Mouse (Mus musculus) hematopoietic stem cell, adult 5-6 weeks (primary cell): ENCODE results near the gene Slc1a2. TPM values are rescaled to one million over a fixed set of nuclear protein-coding genes. Genes with fewer than 3 reads are reported as not detected.

Experiments used
- ATAC-seq, 2 experiments: fragments of 125-278 bp in 1 of 2; replicated peaks in 1 of 2; 2 replicates each; pipeline ENCODE4 v1.8.0; 2016 to 2017; ENCODE audit warnings: inconsistent platforms in 2 of 2, mild to moderate bottlenecking in 2 of 2, moderate number of reproducible peaks in 2 of 2, low read depth in 1 of 2, moderate TSS enrichment in 1 of 2; ENCODE audit not compliant: low FRiP score in 2 of 2, poor library complexity in 2 of 2, severe bottlenecking in 2 of 2, insufficient read depth in 1 of 2, low TSS enrichment in 1 of 2
- total RNA-seq: library from RNA; stranded (forward); fragments of 172-1452, 232-1000 nt; gene quantifications from 2 replicates; pipeline ENCODE4 v1.2.3, GENCODE M21; 2017

The Slc1a2 gene
- total RNA-seq, 1 experiment from 2014 or later = not detected

DNA sequence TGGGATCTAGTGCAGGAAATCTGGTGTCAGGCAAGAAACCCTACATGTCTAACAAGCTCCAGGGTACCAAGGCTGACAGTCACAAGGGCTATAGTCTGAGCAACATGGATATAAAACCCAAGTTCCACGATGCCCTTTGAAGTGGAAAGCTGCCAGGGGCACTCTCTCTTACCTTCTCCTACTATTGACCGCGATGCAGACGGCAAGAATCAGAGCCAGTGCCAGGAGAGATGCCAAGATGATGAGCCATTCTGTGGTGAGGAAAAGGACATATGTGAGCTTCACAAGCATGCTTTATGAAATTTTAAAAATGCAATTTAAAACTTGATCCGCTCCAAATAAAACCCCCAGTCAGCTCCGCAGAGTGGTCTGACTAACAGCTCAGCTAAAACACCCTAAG is 163.6 kb downstream of the Slc1a2 start:
- no peak for ATAC-seq

DNA sequence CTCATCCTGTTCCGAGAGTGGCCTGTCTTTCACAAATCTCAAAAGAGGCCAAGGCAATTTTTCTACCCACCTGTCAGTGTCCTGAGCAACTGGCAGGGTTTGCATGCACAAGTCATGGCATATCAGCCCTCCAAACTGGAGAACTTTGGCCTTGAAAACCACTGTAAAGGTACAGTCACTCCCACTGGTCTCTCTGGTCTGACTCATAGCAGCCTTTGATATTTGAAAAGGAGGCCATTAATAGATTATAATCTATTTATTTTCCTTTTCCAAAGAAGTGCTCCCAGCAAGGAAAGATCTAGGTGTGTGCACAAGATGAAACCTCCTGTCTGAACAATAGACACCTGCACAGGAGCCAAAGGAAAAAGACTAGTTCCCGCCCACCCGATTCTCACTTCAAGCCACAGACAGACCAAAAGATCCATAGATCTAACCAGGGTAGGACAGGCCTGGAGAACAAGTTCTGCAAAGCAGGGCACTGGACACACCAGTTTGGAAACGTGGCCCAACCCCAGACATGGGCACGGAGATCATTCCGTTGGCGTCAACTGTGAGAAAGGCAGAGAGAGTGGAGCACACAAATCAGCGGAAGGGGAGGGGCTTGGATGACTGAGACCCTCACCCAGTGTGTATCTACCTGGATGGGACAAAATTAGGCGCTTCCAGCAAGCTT is 167.6 kb downstream of the Slc1a2 start:
- ATAC-seq = no peak

DNA sequence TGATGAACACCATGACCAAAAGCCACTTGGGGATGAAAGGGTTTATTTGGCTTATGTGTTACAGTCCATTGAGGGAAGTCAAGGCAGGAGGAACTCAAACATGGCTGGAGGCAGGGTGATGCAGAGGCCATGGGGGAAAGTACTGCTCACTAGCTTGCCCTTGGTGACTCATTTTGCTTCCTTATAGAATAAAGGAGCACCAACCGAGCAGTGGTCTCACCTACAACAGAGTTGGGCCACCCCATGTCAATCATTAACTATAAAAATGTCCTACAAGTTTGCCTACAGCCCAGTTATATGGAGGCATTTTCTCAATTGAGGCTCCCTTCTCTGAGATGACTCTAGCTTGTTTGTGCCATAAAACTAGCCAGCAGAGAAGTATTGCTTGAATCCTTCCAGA is 169.4 kb downstream of the Slc1a2 start:
- ATAC-seq = no peak

DNA sequence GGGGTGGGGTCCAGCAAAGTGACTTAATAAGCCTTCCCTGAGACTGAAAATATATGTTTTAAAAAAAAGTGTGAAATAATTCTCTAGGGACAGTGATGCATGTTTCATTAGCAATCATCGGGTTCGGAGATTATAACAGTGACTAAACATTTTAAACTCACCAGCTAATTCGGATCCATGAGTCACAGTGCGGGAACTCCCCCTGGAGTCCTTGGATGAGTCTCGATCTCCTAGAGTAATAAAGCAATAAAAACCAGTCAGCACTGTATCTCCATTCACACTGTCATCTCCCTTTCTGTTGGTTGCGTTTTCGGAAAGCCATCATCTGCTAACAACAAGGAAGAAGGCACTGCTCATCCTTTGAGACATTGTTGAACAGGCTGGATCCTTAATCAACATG is 169.9 kb downstream of the Slc1a2 start:
- no peak for ATAC-seq

DNA sequence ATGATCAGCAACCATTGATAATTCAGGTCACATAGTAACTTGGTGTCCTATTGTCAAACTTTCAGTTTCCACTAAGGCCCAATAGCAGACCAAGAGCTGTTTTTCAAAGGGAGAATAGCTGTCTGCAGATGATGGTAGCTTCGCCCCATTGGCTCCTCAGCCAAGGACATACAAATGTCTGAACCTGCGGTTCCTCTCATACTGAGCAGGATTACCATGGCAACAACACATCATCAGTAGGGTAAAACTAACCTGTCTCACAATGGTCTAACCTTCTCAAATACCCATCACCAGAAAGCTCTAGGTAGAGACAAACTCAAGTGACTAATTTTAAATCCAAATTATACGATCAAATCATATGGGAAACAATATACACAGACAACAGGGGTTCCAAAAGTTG is 170.7 kb downstream of the Slc1a2 start:
- peak; percentile 69 to 87; a peak in 3 of 4 replicates for ATAC-seq

DNA sequence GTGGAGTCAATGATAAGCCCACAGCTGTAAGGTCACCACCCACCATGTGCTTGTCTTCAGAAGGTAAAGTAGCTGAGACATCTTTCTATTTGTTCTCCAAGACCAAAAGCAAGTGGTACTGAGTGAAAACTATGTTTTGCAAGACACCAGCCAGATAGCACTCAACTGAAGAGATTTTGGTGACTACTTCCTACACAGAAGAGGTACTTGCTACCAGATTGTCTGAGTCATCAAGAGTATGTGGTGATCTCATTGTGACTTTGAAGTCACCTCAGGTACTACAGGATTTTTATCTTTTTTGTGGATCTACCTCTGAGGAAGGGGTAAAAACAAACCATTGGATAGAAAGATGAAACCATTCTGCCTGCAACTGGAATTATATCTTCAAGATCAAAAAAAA is 173.1 kb downstream of the Slc1a2 start:
- ATAC-seq = no peak

DNA sequence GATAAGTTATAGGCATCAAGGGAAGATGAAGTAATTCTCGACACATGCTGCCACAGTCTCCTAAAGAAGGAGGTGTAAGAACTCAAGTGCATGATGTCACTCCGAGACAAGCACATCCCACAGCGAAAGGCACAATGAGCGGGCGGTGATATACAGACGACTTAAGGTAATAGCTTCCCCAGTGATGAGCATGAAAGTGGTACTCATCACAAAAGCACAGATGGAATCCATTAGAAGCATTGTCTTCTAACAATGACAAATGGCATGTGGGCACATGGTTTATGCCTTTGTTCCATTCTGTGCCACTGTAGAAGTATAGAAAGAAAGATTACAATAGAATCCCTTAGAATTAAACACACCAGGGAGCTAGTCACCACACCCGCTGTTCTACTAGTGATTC is 179.7 kb downstream of the Slc1a2 start:
- ATAC-seq = no peak

Other genes starting within 250 kb of the Slc1a2 start
- not detected in 2 replicates for gene Fjx1, start 206.2 kb upstream of the Slc1a2 start, total RNA-seq
- gene Pamr1, start 108.6 kb upstream of the Slc1a2 start, total RNA-seq = not detected in 2 replicates
- gene Cd44, start 243.0 kb downstream of the Slc1a2 start, total RNA-seq = 169 and 180 TPM in 2 replicates